In the genomic region with DNA sequence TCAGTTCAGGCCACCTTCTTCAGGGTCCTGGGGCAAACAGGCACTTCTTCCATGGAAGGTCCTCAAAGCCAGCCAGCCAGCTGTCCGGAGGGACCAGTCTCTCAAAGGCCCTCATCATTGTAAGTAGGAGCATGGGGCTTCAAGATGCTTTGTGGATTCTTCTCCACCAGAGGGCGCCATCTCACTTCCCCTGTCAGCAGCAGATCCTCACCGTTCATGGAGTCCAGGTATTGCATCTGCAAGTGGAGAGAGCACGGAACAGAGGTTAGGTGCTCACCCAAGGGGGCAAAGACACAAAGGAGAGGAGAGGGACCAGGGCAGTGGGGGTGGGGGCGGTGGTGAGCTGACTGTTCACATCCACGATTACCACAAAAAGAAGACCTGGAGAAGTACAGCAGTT, we compare ENCODE assay signal across 9 mouse cellular contexts. TPM values are rescaled to one million over a fixed set of nuclear protein-coding genes. Genes with fewer than 3 reads are reported as not detected.
DNase-seq lines count a peak whose midpoint lies in the region; ATAC-seq and TF ChIP-seq lines count a peak whose summit lies in the region.
"Had no signal": no experiment of that assay in that cellular context is flagged by ENCODE, and none has a peak within 500 bp of the region (broad histone marks: within the 10 kb centered on the region; RNA-seq: fewer than 3 reads in every experiment).

No protein-coding gene starts in this region.

- H3K27me3 ChIP-seq in G1E (ENCODE audit: insufficient read depth, low read length): no peaks in the 10 kb centered on the region
- no peaks in the 10 kb centered on the region for H3K27me3 ChIP-seq in embryonic facial prominence, embryonic 12.5 days

- no peak overlapping the region for H3K27ac ChIP-seq in embryonic facial prominence, embryonic 12.5 days
- H3K27ac ChIP-seq: macrophage had no signal

- no peaks in the 10 kb centered on the region for H3K9me3 ChIP-seq in G1E (replicated peaks)
- H3K9me3 ChIP-seq in embryonic facial prominence, embryonic 12.5 days: no peaks in the 10 kb centered on the region

- TF ChIP-seq CTCF in G1E (IDR thresholded peaks at IDR 0.05; ENCODE audit: low read depth, low read length): peak; percentile 61

- intact Hi-C loops in heart, postnatal 36 days (cut with DNase I): loop anchor here (1.0 to 10.0 kb wide), 2 partner anchors 98 to 437 kb away; no protein-coding TSS in a partner anchor

- ATAC-seq in G1E (ENCODE audit: extremely low read depth, insufficient number of reproducible peaks, low FRiP score, poor library complexity, severe bottlenecking): no peak
- ATAC-seq in embryonic facial prominence, embryonic 12.5 days (ENCODE audit: insufficient number of reproducible peaks, insufficient read depth, low FRiP score, low TSS enrichment): peak; percentile 70

- no peak overlapping the region for H3K9ac ChIP-seq in embryonic facial prominence, embryonic 12.5 days

- no peak overlapping the region for H3K4me3 ChIP-seq in G1E (ENCODE audit: low read depth, low read length)
- H3K4me3 ChIP-seq in embryonic facial prominence, embryonic 12.5 days: no peak overlapping the region

- no peak overlapping the region for H3K4me2 ChIP-seq in embryonic facial prominence, embryonic 12.5 days (replicated peaks)

- 28% methylated on average over 6 of the region's 6 CpGs for WGBS in embryonic facial prominence, embryonic 12.5 days

- peaks cover 9% of the 10 kb centered on the region; the same call in 1 of the 2 replicates for H3K4me1 ChIP-seq in G1E (ENCODE audit: insufficient read depth, low read depth, low read length)
- no peaks in the 10 kb centered on the region for H3K4me1 ChIP-seq in embryonic facial prominence, embryonic 12.5 days

- H3K36me3 ChIP-seq in G1E (replicated peaks): peaks cover 90% of the 10 kb centered on the region
- H3K36me3 ChIP-seq in embryonic facial prominence, embryonic 12.5 days: peaks cover 41% of the 10 kb centered on the region

- DNase-seq in G1E (ENCODE audit: low spot score): peak; percentile 53
- peak; percentile 59 to 66 for DNase-seq in adrenal gland, postnatal 4 days (ENCODE audit: low spot score in 2 of 2)
- DNase-seq in heart, postnatal 36 days: peak; percentile 74 to 77
- peak; percentile 65 for DNase-seq in layer of hippocampus, adult 9-10 months (ENCODE audit: low spot score)
- DNase-seq in lung, postnatal 14 days: peak; percentile 89
- DNase-seq in right cerebral cortex, adult 2 months (ENCODE audit: low spot score in 2 of 2): peak; percentile 85 to 87
- DNase-seq in urinary bladder, postnatal 10 days (ENCODE audit: low spot score): peak; percentile 41

RNA-seq across cellular contexts. Expression of a gene that starts 13.6 kb away (rescaled TPM):
- total RNA-seq in G1E (2014; fragmentation: Nextera tagmentation): not detected in 2 replicates
- 0.22 TPM in 1 of 2 replicates, not detected in the other for total RNA-seq in G1E (2017)
- not detected in 2 replicates for polyA plus RNA-seq in G1E (2012)
- total RNA-seq in adrenal gland, postnatal 4 days (2021): not detected
- polyA plus RNA-seq in embryonic facial prominence, embryonic 12.5 days (2016; fragmentation: Nextera tagmentation; extraction: Ambion mirVana): 0.36 and 0.38 TPM in 2 replicates
- not detected for total RNA-seq in heart, postnatal 36 days (2021)
- polyA plus RNA-seq: macrophage had no signal

RNA-seq across cellular contexts. Expression of a gene that starts 21.6 kb away (rescaled TPM):
- total RNA-seq in G1E (2014; fragmentation: Nextera tagmentation): 261 and 324 TPM in 2 replicates
- 91.5 and 148 TPM in 2 replicates for total RNA-seq in G1E (2017)
- polyA plus RNA-seq in G1E (2012): 251 and 369 TPM in 2 replicates
- 100 to 1,000 TPM; 137 to 148 TPM for total RNA-seq in adrenal gland, postnatal 4 days (2021)
- 185 and 188 TPM in 2 replicates for polyA plus RNA-seq in embryonic facial prominence, embryonic 12.5 days (2016; fragmentation: Nextera tagmentation; extraction: Ambion mirVana)
- 10 to 100 TPM; 50.7 to 53.6 TPM for total RNA-seq in heart, postnatal 36 days (2021)

RNA-seq across cellular contexts. Expression of a gene that starts 29.1 kb away (rescaled TPM):
- 9.2 and 12.8 TPM in 2 replicates for total RNA-seq in G1E (2014; fragmentation: Nextera tagmentation)
- 19.0 and 20.4 TPM in 2 replicates for total RNA-seq in G1E (2017)
- polyA plus RNA-seq in G1E (2012): 36.3 and 45.0 TPM in 2 replicates
- 10 to 100 TPM; 72.5 to 72.6 TPM for total RNA-seq in adrenal gland, postnatal 4 days (2021)
- 12.9 and 13.4 TPM in 2 replicates for polyA plus RNA-seq in embryonic facial prominence, embryonic 12.5 days (2016; fragmentation: Nextera tagmentation; extraction: Ambion mirVana)
- total RNA-seq in heart, postnatal 36 days (2021): 10 to 100 TPM; 26.2 to 27.7 TPM
